Mouse (Mus musculus) heart, embryonic 12.5 days (tissue): ENCODE data around the gene Foxp1. TPM values are rescaled to one million over a fixed set of nuclear protein-coding genes. Genes with fewer than 3 reads are reported as not detected.

ENCODE experiments used
- ATAC-seq: fragments of 200-750 bp; cut with Nextera tagmentation; 2 replicates; pipeline ENCODE4 v1.8.0; 2017; ENCODE audit warnings: moderate TSS enrichment, moderate library complexity; ENCODE audit not compliant: insufficient number of reproducible peaks, low FRiP score
- H3K27ac ChIP-seq: fragments of 300-500 bp; sonication (generic); 2 replicates; pipeline ENCODE4 v1.5.1; 2016; ENCODE audit warnings: mild to moderate bottlenecking, moderate library complexity; ENCODE audit not compliant: poor library complexity, severe bottlenecking
- H3K27me3 ChIP-seq: fragments of 300-500 bp; sonication (generic); replicated peaks from 2 replicates; pipeline ENCODE4 v1.6.1; 2016; ENCODE audit warnings: mild to moderate bottlenecking, moderate library complexity
- H3K36me3 ChIP-seq: fragments of 300-500 bp; sonication (generic); 2 replicates; pipeline ENCODE4 v1.6.1; 2016; ENCODE audit warnings: mild to moderate bottlenecking, moderate library complexity
- H3K4me1 ChIP-seq: fragments of 300-500 bp; sonication (generic); replicated peaks from 2 replicates; pipeline ENCODE4 v1.6.1; 2016; ENCODE audit warnings: mild to moderate bottlenecking
- H3K4me2 ChIP-seq: fragments of 300-500 bp; sonication (generic); 2 replicates; pipeline ENCODE4 v1.6.1; 2016; ENCODE audit warnings: mild to moderate bottlenecking, moderate library complexity
- H3K4me3 ChIP-seq: fragments of 300-500 bp; sonication (generic); 2 replicates; pipeline ENCODE4 v1.5.1; 2016; ENCODE audit warnings: mild to moderate bottlenecking
- H3K9ac ChIP-seq: fragments of 300-500 bp; sonication (generic); 2 replicates; pipeline ENCODE4 v1.6.1; 2016; ENCODE audit warnings: mild to moderate bottlenecking, moderate library complexity
- H3K9me3 ChIP-seq: fragments of 300-500 bp; sonication (generic); replicated peaks from 2 replicates; pipeline ENCODE4 v1.6.1; 2016; ENCODE audit warnings: mild to moderate bottlenecking, moderate library complexity
- WGBS: fragments of 180-500 bp; shearing (Covaris S2); methylation state at CpG from one replicate; pipeline ENCODE4 v1.1.7; 2016; 5-methylcytosine and 5-hydroxymethylcytosine counted together
- polyA plus RNA-seq: library from polyadenylated mRNA; unstranded; fragments of >200 nt; fragmentation: Nextera tagmentation; extraction: Ambion mirVana; gene quantifications from 2 replicates; pipeline ENCODE4 v1.2.1, GENCODE M21; 2016

Foxp1 gene
- polyA plus RNA-seq, 1 experiment from 2014 or later = 91.1 TPM

DNA sequence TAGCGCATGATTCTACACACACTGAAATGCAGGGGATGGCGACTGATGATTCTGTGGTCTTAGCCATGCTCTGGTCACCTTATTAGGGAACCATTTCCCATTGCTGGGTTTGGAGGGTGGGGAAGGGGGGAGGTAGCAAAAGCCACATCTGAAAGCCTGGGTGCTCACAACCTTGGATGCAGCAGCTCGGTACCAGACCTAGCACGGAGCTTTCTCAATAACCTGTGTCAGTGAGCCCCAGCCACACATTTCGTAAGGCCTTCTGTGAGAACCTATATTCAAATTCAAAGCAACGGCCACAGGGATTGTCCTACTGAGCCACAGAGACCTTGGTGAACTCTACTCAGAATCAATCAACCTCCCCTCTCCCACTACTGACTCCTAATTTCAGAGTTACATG is 109.9 kb downstream of the Foxp1 start:
- Histone ChIP-seq H3K9ac (no peak overlapping the region), H3K4me1 (peaks cover 13% of the 10 kb centered on the region), H3K4me3 (no peak overlapping the region), H3K36me3 (no peaks in the 10 kb centered on the region), H3K4me2 (no peak overlapping the region), H3K27ac (no peak overlapping the region), H3K27me3 (no peaks in the 10 kb centered on the region), H3K9me3 (no peaks in the 10 kb centered on the region)
- WGBS = 90% methylated on average over 6 of the region's 6 CpGs
- ATAC-seq = no peak

DNA sequence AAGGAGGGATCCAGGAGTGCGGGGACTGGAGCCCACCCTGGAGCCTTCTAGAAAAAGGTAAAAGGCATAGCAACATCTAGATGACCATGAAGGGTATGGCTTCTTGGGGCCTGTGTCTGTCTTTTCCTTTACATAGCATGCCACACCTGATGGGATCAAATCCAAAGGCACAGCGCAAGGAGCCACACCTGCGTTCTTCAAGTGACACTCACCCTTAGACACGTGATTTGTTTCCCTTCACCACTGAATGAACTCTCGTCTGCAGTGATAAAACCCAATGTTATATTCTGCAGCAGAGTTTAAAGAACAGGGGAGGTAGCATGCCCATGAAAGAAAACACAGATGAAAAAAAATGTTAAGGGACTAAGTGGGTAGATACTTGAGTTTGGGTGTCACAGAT is 112.9 kb downstream of the Foxp1 start:
- Histone ChIP-seq H3K4me3 (no peak overlapping the region), H3K9me3 (no peaks in the 10 kb centered on the region), H3K4me1 (peaks cover 17% of the 10 kb centered on the region), H3K4me2 (no peak overlapping the region), H3K9ac (no peak overlapping the region), H3K27ac (no peak overlapping the region), H3K36me3 (no peaks in the 10 kb centered on the region), H3K27me3 (no peaks in the 10 kb centered on the region)
- WGBS = 77% methylated on average over 5 of the region's 5 CpGs
- ATAC-seq = no peak

DNA sequence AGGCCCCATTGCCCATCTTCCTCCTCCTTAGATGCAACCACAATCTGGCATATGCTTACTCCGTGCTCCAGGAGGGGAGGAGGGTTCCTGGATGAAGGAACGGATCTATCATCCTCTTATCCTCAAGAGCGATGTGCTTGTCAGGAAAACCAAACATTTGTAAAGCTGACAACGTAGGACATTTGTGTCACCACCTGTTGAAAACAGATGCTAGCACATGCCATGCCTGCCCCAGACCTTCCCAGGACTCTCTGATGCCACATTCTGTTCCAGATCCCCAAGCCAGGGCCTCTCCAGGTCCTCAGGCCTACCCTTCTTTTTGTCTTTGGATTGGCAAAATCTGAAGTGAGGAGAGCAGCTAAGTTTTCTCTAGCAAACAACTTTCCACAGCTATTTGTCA is 113.6 kb downstream of the Foxp1 start:
- Histone ChIP-seq H3K4me2 (no peak overlapping the region), H3K27ac (no peak overlapping the region), H3K27me3 (no peaks in the 10 kb centered on the region), H3K9me3 (no peaks in the 10 kb centered on the region), H3K4me3 (no peak overlapping the region), H3K9ac (no peak overlapping the region), H3K36me3 (no peaks in the 10 kb centered on the region), H3K4me1 (peaks cover 17% of the 10 kb centered on the region)
- no peak for ATAC-seq
- WGBS = 56% methylated on average over 4 of the region's 4 CpGs

DNA sequence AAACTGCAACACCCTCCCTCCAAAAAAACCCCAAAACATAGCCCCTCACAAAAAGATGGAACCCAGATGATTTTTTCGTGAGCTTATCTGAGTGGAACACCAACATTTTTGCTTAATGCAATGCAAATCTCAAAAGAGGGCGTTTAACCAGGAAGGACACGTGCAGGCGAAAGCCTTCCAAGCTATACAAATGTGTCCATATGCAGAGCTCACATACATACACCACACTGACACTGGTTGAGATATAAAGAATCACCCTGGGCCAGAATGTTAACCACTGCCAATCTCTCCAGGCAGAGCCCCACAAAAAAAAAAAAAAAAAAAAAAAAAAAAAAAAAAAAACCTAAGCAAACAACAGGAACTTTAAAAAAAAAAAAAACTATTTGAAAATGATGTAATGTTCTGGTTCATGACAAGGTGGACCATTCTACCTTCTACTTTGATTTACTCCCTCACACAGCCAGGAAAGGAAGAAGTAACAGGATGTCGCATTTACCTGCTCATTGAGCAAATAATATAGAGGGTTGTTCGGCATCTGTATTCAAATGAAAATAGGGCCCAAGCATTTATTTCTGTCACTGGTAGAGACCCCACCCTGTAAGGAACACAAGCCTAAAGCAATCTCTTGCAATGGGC is 118.6 kb downstream of the Foxp1 start:
- WGBS = 84% methylated on average over 6 of the region's 6 CpGs
- H3K27me3 ChIP-seq = no peaks in the 10 kb centered on the region
- no peak overlapping the region for H3K4me2 ChIP-seq
- no peaks in the 10 kb centered on the region for H3K36me3 ChIP-seq
- ATAC-seq = no peak
- H3K9ac ChIP-seq = no peak overlapping the region
- no peaks in the 10 kb centered on the region for H3K9me3 ChIP-seq
- no peak overlapping the region for H3K4me3 ChIP-seq
- H3K4me1 ChIP-seq = peaks cover 13% of the 10 kb centered on the region
- H3K27ac ChIP-seq = no peak overlapping the region

DNA sequence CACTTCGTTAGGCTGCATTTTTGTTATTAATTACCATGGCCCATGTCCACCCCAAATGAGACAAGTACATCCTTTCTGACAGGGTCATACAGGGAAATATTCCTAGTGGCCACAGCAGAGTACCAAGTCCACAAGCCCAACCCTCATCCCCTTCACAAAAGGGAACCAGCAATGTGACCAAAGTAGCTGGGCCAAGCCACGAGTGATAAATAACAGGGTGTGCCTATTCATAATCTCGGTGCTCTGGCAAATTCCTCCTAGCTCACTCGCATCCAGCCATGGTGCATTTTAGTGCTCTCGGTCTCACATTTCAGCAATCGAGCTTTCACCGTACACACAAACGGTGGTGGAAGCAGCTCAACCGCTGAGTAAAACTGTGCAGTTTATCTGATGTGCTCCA is 119.6 kb downstream of the Foxp1 start:
- Histone ChIP-seq H3K4me1 (peaks cover 9% of the 10 kb centered on the region), H3K27me3 (no peaks in the 10 kb centered on the region), H3K4me2 (no peak overlapping the region), H3K9ac (no peak overlapping the region), H3K36me3 (no peaks in the 10 kb centered on the region), H3K27ac (no peak overlapping the region), H3K9me3 (no peaks in the 10 kb centered on the region), H3K4me3 (no peak overlapping the region)
- 75% methylated on average over 9 of the region's 9 CpGs for WGBS
- no peak for ATAC-seq

DNA sequence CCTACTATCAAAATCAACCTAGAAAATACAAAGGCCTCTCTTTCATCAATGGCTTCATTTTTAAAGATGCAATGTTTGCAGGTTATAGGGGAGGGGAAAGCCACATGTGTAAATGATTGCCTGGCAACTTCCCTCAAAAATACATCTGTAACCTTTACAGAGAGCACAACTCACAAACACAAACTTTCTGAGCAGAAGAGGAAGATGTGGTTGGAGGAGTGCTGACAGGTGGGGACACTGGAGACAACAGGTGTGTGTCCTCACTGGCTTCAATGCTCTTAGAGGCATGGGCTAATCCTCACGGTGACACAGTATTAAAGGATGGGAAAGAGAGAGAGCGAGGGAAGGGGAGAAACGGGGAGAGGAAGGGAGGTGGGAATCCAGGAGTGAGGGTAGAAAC is 120.2 kb downstream of the Foxp1 start:
- WGBS = 70% methylated on average over 3 of the region's 3 CpGs

DNA sequence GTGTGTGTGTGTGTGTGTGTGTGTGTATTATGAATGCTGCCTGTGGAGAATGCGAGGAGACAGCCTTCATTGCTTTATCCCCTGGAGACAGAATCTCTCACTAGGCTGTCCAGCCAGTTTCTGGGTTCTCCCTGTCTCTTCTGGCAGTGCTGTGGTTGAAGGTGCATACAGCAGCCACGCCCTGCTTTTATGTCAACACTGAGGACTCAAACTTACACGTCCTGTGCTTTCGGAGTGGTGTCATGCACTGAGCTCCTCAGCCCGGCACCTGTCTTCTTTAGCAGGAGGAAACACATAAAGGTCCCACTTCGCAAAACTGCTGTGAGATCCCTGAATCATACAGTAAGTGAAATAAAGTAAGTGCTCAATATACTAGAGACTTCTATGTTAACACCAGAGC is 120.7 kb downstream of the Foxp1 start:
- Histone ChIP-seq H3K4me2 (no peak overlapping the region), H3K4me3 (no peak overlapping the region), H3K9ac (no peak overlapping the region), H3K4me1 (peaks cover 9% of the 10 kb centered on the region), H3K9me3 (no peaks in the 10 kb centered on the region), H3K27ac (no peak overlapping the region), H3K36me3 (no peaks in the 10 kb centered on the region), H3K27me3 (no peaks in the 10 kb centered on the region)
- ATAC-seq = no peak
- 79% methylated on average over 6 of the region's 6 CpGs for WGBS

More for the DNA sequence above, 120.2 kb downstream of the Foxp1 start:
- no peak overlapping the region for H3K9ac ChIP-seq
- H3K9me3 ChIP-seq = no peaks in the 10 kb centered on the region
- no peaks in the 10 kb centered on the region for H3K36me3 ChIP-seq
- no peaks in the 10 kb centered on the region for H3K27me3 ChIP-seq
- H3K4me1 ChIP-seq = peaks cover 9% of the 10 kb centered on the region
- H3K4me3 ChIP-seq = no peak overlapping the region
- H3K27ac ChIP-seq = no peak overlapping the region
- ATAC-seq = no peak
- H3K4me2 ChIP-seq = no peak overlapping the region

DNA sequence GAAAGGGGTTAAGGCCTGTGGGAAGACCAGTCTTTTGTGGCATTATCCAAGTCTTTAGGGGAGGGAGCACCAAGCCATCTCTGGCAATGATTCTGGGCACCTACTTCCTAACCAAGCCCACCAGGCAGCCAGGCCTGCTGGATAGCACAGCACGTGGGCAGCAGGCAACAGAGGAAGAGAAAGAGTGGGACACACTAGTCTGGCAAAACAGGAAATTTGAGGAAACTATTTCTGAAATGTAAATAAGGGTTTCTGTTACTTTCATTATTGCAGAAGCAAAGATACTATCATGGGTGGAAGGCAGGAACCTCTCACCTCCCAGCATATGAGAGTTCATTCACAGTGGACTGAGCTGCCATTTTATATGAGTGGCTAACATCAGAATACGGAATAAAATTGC is 121.3 kb downstream of the Foxp1 start:
- H3K27me3 ChIP-seq = no peaks in the 10 kb centered on the region
- H3K4me3 ChIP-seq = no peak overlapping the region
- ATAC-seq = no peak
- 71% methylated on average over 2 of the region's 2 CpGs for WGBS
- H3K36me3 ChIP-seq = no peaks in the 10 kb centered on the region
- H3K27ac ChIP-seq = no peak overlapping the region
- H3K9me3 ChIP-seq = no peaks in the 10 kb centered on the region
- H3K4me1 ChIP-seq = peaks cover 6% of the 10 kb centered on the region
- no peak overlapping the region for H3K9ac ChIP-seq
- no peak overlapping the region for H3K4me2 ChIP-seq

DNA sequence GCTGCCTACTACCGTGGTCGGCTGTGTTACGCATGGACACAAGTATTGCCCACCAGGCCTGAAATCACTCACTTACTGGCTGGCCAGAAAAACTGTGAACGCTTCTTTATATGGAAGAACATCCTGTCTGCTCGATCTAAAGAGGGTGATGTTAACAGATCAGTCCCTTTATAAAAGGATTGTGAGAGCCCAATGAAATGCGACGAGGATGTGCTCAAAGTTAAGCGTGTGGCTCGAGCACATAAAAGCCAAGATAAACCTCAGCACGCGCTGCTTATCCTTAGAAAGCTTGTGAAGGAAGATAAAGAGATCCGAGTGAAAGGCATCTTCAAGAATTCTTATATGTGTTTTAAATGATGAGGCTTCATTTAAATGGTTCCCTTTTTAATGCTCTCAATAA is 126.8 kb downstream of the Foxp1 start:
- Histone ChIP-seq H3K9me3 (no peaks in the 10 kb centered on the region), H3K36me3 (no peaks in the 10 kb centered on the region), H3K9ac (no peak overlapping the region), H3K4me3 (no peak overlapping the region), H3K27me3 (no peaks in the 10 kb centered on the region), H3K4me1 (no peaks in the 10 kb centered on the region), H3K27ac (no peak overlapping the region), H3K4me2 (no peak overlapping the region)
- WGBS = 72% methylated on average over 12 of the region's 12 CpGs
- no peak for ATAC-seq

DNA sequence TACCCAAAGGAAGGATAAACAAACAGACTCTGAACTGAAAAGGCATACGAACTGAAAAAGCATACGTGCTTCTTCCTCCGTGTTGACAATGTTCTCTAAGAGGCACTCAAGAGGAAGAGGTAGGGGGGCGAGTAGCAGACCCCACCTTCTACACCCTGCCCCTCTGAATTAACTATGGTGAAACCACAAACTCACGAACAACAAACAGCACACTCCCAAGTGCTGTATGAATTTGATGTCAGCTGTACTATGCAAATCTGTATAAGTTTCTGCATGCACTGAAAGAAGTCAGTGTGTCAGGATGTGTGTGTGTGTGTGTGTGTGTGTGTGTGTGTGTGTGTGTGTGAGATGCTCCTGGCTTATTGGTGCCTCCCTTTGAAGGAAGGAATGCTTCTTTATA is 127.7 kb downstream of the Foxp1 start:
- no peak overlapping the region for H3K4me3 ChIP-seq
- H3K36me3 ChIP-seq = no peaks in the 10 kb centered on the region
- no peak overlapping the region for H3K4me2 ChIP-seq
- no peak for ATAC-seq
- H3K4me1 ChIP-seq = peaks cover 3% of the 10 kb centered on the region; the same call in 1 of the 2 replicates
- H3K27me3 ChIP-seq = no peaks in the 10 kb centered on the region
- no peak overlapping the region for H3K27ac ChIP-seq
- no peaks in the 10 kb centered on the region for H3K9me3 ChIP-seq
- no peak overlapping the region for H3K9ac ChIP-seq
- WGBS = 61% methylated on average over 5 of the region's 5 CpGs

DNA sequence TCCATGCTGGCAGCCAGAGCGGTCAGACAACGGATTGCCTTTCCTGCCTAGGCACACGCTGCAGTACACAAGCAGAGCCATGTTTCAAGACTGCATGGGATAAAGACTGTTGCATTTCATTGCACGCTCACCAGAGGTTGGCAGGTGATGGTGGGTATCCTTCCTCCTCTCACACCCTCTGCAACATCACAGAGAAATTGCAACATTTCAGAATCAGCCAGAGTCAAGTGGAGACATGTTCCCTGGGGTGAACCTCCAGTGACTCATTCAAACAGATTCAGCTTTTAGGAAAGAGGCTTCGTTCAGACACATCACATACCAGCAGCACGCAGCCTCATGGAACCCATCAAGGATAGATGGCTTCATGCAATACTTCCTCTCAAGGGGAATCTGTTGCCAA is 130.0 kb downstream of the Foxp1 start:
- Histone ChIP-seq H3K27ac (no peak overlapping the region), H3K9me3 (no peaks in the 10 kb centered on the region), H3K4me1 (peaks cover 13% of the 10 kb centered on the region), H3K36me3 (no peaks in the 10 kb centered on the region), H3K9ac (no peak overlapping the region), H3K27me3 (no peaks in the 10 kb centered on the region), H3K4me3 (no peak overlapping the region), H3K4me2 (no peak overlapping the region)
- 93% methylated on average over 6 of the region's 6 CpGs for WGBS
- ATAC-seq = no peak
